Mouse (Mus musculus) E14TG2a.4 (cell line): ENCODE data around the gene Cnot11.
"Not testable (repeated sequence)": the region's sequence is repeated elsewhere in the genome, so short reads cannot be mapped to it uniquely, and the experiment has no call there.

ENCODE experiments used
- H3K27me3 ChIP-seq: 2 replicates; pipeline ENCODE4 v1.6.1; 2014; ENCODE audit warnings: low read length, control low read depth; ENCODE audit not compliant: insufficient read depth
- H3K36me3 ChIP-seq: 2 replicates; pipeline ENCODE4 v1.6.1; 2014; ENCODE audit warnings: low read length, control low read depth; ENCODE audit not compliant: insufficient read depth
- H3K4me1 ChIP-seq: replicated peaks from 2 replicates; pipeline ENCODE4 v1.6.1; 2014; ENCODE audit warnings: low read depth, low read length, control low read depth
- H3K4me3 ChIP-seq: replicated peaks from 2 replicates; pipeline ENCODE4 v1.5.1; 2014; ENCODE audit warnings: mild to moderate bottlenecking, low read length
- H3K9me3 ChIP-seq: 2 replicates; pipeline ENCODE4 v1.6.1; 2014; ENCODE audit warnings: low read length, control low read depth
- CTCF ChIP-seq: conservative IDR thresholded peaks from 2 replicates; pipeline ENCODE4 v1.5.1; 2014; ENCODE audit warnings: low read length
- NANOG ChIP-seq: IDR thresholded peaks from 2 replicates; pipeline ENCODE4 v1.6.1; 2014; ENCODE audit warnings: borderline replicate concordance, low read length, mixed read lengths
- POU5F1 ChIP-seq: IDR thresholded peaks from 2 replicates; pipeline ENCODE4 v1.6.1; 2014; ENCODE audit warnings: low read length, borderline replicate concordance

Gene Cnot11

DNA sequence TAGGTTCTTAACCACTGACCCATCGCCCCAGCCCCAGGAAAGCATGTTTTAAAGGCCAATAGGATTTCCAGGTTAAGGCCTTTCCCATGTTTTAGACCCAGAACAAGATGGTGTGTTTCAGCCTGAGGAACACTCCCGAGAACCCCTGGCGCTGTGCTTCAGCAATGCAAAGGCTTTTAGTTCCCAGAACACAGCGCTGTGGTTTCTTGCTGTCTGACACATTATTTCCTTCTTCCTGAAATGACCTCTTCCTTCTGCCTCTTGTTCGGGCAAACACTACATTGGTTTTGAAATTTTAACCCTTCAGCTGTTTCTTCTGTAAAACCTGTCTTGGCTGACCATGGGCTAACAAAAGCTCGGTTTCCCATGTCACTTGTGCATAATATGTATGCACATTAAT lies 44.3 kb downstream of the Cnot11 start:
- no peaks in the 10 kb centered on the region for H3K9me3 ChIP-seq
- TF ChIP-seq CTCF (no peak), POU5F1 (no peak), NANOG (no peak)

DNA sequence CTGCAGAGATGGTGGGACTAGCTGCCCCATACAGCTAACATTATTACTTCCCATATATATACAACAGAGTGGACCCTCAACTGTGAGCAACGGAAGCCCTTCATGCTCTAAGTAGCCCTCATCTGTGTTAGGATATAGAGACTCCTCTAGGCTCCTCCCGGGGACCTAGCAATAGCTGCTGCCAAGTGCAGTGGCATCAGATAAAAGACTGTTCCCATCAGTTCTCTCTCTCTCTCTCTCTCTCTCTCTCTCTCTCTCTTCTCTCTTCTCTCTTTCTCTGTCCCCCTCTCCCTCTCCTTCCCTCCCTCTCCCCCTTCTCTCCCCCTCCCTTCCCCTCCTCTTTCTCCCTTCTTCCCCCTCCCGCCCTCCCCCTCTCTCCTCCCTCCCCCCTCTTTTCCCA lies 46.4 kb downstream of the Cnot11 start:
- Histone ChIP-seq H3K27me3 (peaks cover 6% of the 10 kb centered on the region; the same call in 1 of the 2 replicates), H3K9me3 (no peaks in the 10 kb centered on the region), H3K36me3 (no peaks in the 10 kb centered on the region), H3K4me1 (peaks cover 24% of the 10 kb centered on the region), H3K4me3 (no peak overlapping the region)
- no peak for TF ChIP-seq CTCF
- no peak for TF ChIP-seq POU5F1
- TF ChIP-seq NANOG = no peak

More for the DNA sequence above, 44.3 kb downstream of the Cnot11 start:
- H3K27me3 ChIP-seq = peaks cover 6% of the 10 kb centered on the region; the same call in 1 of the 2 replicates
- H3K36me3 ChIP-seq = 0 out of 2 replicates have a peak, but pooled peaks cover 6% of the 10 kb centered on the region
- peaks cover 39% of the 10 kb centered on the region for H3K4me1 ChIP-seq
- no peak overlapping the region for H3K4me3 ChIP-seq

DNA sequence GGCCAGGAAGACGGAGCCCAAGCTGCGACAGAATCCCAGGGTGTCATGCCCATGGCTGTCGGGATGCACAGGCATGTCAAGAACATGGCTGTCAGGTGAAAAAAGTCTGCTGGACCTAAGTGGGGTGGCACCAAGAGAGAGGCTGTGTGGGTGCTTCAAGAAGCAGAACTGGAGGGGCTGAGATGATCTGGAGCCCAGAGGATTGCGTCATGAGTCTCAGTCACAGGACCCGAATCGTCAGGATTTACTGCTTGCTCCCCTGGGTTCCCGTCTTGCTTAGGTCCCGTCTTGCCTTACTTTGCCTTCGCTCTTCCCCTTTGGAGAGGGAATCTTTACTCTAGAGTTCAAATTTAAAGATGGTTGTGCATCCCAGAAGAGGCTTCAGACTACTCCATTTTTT lies 48.4 kb downstream of the Cnot11 start:
- peaks cover 6% of the 10 kb centered on the region; the same call in 1 of the 2 replicates for H3K27me3 ChIP-seq
- TF ChIP-seq POU5F1 (no peak), NANOG (no peak), CTCF (no peak)
- no peaks in the 10 kb centered on the region for H3K36me3 ChIP-seq
- no peaks in the 10 kb centered on the region for H3K9me3 ChIP-seq
- H3K4me3 ChIP-seq = no peak overlapping the region
- peaks cover 17% of the 10 kb centered on the region for H3K4me1 ChIP-seq

DNA sequence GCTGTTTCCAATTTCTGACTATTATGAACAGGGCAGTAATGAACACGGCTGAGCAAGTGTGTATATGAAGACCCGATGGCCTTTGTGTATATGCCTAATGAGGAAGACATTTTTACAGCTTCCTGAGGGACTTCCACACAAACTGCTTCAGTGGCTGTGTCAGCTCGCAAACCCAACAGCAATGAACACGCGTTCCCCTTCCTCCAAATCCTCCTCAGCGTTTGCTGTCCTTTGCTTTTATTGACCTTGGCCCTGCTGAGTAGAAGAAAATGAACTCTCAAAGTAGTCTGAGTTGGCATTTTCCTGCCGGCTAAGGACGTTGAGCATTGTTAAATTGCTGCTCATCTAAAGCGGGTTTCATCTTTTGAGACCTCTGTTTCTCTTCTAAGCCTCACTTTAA lies 50.6 kb downstream of the Cnot11 start:
- H3K27me3 ChIP-seq = peaks cover 6% of the 10 kb centered on the region; the same call in 1 of the 2 replicates
- H3K4me3 ChIP-seq = no peak overlapping the region
- H3K9me3 ChIP-seq = no peaks in the 10 kb centered on the region
- no peaks in the 10 kb centered on the region for H3K36me3 ChIP-seq
- H3K4me1 ChIP-seq = peaks cover 3% of the 10 kb centered on the region; the same call in 1 of the 2 replicates
- TF ChIP-seq NANOG (no peak), POU5F1 (no peak), CTCF (no peak)

DNA sequence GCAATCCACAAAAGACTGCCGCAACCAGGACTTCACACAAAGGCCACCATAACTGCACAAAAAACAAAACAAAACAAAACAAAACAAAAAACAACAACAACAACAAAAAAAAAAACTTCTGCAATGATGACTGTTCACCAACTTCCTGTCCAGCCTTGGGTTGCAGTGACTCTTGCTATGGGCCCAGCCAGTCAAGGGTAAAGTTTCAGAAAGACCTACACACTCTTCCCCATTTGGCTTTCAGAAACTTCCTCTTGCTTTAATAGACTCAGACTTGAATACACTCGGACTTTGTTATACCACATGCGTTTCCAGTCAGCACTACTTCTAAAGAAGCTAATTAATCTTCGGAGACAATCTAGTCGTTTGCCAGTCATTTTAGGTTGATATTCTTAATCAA lies 55.4 kb downstream of the Cnot11 start:
- Histone ChIP-seq H3K9me3 (no peaks in the 10 kb centered on the region), H3K4me3 (no peak overlapping the region), H3K4me1 (no peaks in the 10 kb centered on the region), H3K36me3 (no peaks in the 10 kb centered on the region), H3K27me3 (0 out of 2 replicates have a peak, but pooled peaks cover 2% of the 10 kb centered on the region)
- no peak for TF ChIP-seq NANOG
- no peak for TF ChIP-seq POU5F1
- no peak for TF ChIP-seq CTCF

DNA sequence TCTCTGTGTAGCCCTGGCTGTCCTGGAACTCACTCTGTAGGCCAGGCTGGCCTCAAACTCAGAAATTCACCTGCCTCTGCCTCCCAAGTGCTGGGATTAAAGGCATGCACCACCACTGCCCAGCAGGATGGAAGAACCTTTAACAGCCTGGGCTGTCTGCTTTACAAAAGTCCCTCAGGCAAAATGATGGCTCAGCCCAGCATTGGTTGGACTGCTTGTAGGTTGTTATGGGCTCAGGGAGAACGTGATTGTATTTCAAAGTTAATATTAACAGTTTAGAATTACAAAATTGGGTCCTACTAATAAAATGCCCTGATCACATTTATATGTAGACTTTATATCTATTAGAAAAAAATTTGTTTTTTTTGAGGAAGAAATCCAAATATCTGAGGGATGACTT lies 56.8 kb downstream of the Cnot11 start:
- not testable (repeated sequence) for H3K9me3 ChIP-seq, H3K36me3 ChIP-seq, H3K4me1 ChIP-seq, H3K4me3 ChIP-seq, H3K27me3 ChIP-seq

DNA sequence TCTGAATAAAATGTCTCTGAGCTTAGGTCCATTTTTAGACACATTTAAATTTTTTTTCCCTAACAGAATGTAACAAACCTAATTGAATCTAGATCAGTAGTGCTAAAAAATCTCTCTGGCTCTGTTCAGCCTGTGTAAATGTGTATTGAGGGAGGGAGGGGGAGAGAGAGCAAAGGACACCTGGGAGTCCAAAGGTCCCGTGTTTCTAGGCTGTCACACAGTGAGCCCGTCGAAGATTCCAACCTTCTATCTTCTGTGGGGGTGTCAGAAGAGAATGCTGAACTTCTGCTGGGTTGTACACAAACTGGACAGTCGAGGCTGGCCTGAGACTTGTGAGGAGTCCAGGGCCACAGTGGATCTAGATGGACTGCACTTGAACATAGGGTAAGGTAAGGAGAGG lies 57.3 kb downstream of the Cnot11 start:
- H3K4me1 ChIP-seq = no peaks in the 10 kb centered on the region
- H3K27me3 ChIP-seq = no peaks in the 10 kb centered on the region
- no peaks in the 10 kb centered on the region for H3K9me3 ChIP-seq
- no peak overlapping the region for H3K4me3 ChIP-seq
- no peaks in the 10 kb centered on the region for H3K36me3 ChIP-seq
- TF ChIP-seq CTCF (no peak), NANOG (no peak), POU5F1 (no peak)

DNA sequence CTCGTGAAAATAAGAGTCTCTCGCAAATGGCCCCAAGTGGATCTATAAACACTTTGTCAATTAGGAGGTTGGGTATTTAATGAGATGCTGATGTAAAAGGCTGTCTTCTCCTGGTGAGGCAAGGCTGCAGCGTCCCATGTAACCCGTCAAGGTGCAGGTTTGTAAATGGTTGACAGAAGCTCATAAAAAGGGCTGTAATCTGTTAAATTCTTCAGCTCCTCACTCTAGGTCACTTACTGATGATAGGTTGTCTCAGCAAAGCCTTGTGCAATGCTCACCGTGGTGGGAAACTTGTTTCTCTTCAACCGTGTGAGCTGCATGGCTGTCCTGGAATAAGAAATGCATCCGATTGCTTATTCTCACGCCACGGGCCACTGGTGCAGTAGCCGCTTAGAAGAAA lies 59.0 kb downstream of the Cnot11 start:
- 0 out of 2 replicates have a peak, but pooled peaks cover 3% of the 10 kb centered on the region for H3K27me3 ChIP-seq
- H3K4me1 ChIP-seq = no peaks in the 10 kb centered on the region
- no peaks in the 10 kb centered on the region for H3K36me3 ChIP-seq
- peaks cover 13% of the 10 kb centered on the region for H3K9me3 ChIP-seq
- H3K4me3 ChIP-seq = no peak overlapping the region
- TF ChIP-seq NANOG (no peak), POU5F1 (no peak), CTCF (no peak)
